Mouse (Mus musculus) adrenal gland, postnatal 14 days (tissue): Measurements from ENCODE around the gene Gabrr1. TPM values are rescaled to one million over a fixed set of nuclear protein-coding genes. Genes with fewer than 3 reads are reported as not detected.

ENCODE experiments used
- DNase-seq: peaks from one replicate; pipeline ENCODE4 v3.0.0; 2021; ENCODE audit warnings: mixed read lengths
- total RNA-seq: library from RNA; stranded (reverse); gene quantifications from 2 replicates; pipeline ENCODE4 v1.2.3, GENCODE M21; 2021

The Gabrr1 gene
- total RNA-seq, 1 experiment from 2014 or later, result 0.19 TPM

DNA sequence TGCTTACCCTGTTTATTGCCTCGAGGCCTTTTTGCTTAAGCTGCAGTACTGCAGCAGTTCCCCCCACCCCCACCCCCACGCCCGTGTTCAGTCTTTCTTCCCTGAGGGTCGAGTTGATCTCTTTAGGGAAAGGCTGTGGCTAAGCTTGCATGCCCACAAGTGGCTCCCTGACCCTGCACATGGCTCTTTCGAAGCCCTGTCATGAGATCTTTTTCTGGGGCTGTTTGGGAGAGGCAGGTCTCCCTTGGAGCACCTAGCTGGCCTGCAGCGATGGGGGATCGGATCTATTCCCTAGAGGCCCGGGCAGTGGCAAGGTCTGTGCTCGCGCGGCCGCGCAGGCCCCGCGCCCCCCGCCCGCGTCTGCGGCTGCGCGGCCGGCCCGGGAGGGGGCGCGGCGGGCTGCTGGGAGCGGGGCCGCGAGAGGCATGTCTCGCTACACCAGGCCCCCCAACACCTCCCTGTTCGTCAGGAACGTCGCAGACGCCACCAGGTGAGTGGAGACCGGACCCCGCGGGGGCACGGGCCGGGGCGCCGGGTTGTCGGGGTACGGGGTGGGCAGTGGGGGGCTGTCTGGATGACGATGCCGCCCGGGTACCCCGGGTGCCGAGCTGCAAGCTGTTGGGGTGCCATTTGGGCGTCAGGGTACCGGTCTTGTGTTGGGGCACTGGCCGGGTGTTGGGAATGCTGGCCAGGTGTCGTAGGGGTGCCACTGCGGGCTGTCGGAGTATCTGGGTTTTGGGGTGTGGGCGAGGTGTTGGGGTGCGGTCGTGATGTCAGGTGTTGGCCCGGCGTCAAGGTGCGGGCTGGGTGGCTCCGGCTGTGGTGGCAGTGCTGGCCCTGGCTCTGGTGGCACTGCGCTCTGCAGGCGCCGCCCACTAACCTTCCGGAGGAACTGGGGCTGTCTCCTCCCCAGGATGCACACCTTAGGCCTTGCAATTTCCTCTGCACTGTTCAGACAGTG lies 76.8 kb downstream of the Gabrr1 start, which contains the start of gene Srsf12:
Gene Srsf12, plus strand, starts transcription at position 111 of the 961 bp plus-strand sequence.
- peak; percentile 26 for DNase-seq

Other genes with a start within 250 kb of the Gabrr1 start
- 3.0 and 5.4 TPM in 2 replicates for gene Ankrd6, start 181.7 kb upstream of the Gabrr1 start, total RNA-seq
- gene Rragd, start 149.5 kb upstream of the Gabrr1 start, total RNA-seq, result 5.7 and 8.7 TPM in 2 replicates
- 80.8 and 82.9 TPM in 2 replicates for gene Ube2j1, start 101.1 kb upstream of the Gabrr1 start, total RNA-seq
- gene Gabrr2, start 69.5 kb upstream of the Gabrr1 start, total RNA-seq, result 0.41 and 0.60 TPM in 2 replicates
- gene Pm20d2, start 57.2 kb downstream of the Gabrr1 start, total RNA-seq, result 34.2 and 39.1 TPM in 2 replicates
- gene Srsf12, start 76.5 kb downstream of the Gabrr1 start, total RNA-seq, result 1.6 and 2.0 TPM in 2 replicates
- 192 and 224 TPM in 2 replicates for gene Pnrc1, start 157.6 kb downstream of the Gabrr1 start, total RNA-seq
- 29.7 and 31.4 TPM in 2 replicates for gene Rngtt, start 177.8 kb downstream of the Gabrr1 start, total RNA-seq